Mouse (Mus musculus): ENCODE measurements around the gene G6pc3. TPM values are rescaled to one million over a fixed set of nuclear protein-coding genes. Genes with fewer than 3 reads are reported as not detected.
A peak's percentile ranks its signal among the peaks of the same experiment; 100 is the strongest.

The G6pc3 gene
- total RNA-seq, 1 experiment from 2014 or later: 14.7 TPM

DNA sequence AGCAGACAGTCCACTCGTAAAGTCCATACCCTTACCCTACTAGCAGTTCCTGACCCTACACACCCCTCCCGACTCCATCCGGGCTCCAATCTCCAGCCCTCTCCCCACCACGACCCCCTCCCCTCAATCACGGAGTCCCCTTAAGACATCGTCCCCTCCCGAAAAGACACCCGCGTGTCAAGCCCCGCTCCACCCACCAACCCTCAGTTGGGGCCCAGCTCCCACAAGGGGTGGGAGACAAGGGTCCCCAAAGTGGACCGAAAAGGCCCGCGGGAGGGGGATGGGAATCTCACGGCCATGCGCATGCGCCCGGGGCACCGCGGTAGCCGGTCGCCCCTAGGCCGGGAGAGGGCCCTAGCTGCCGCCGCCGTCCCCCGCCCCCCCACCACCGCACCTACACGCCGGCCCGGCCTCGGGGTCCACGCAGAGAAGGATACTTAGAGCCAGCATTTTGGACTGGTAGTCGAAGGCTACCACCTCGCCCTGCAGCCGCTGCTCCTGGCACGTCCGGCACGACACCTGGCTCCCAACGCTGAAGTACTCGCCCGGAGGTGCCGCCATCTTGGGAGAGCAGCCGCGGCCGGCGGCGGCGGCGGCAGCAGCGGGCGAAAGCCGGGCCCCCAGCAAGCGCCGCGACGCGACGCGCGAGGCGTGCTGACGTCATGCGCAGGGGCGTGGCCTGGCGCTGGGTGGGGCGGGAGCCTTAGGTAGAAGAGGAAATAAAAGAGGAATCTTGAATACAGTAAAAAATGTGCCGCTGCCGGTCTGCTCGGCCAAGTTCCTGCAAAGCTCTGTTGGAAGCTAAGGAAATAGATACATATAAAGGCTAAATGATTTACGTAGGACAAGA lies 4.5 kb upstream of the G6pc3 start, which contains the start of gene Lsm12:
TSS of gene Lsm12 (minus strand) at position 651 of the 850 bp plus-strand sequence.
- peak; percentile 63 for ATAC-seq (ENCODE audit: extremely low read depth, insufficient number of reproducible peaks, low FRiP score, poor library complexity, severe bottlenecking)

GRCm38 (mm10) chr11:102185677-102186076 lies 3.7 kb upstream of the G6pc3 start:
- no peak for ATAC-seq (ENCODE audit: extremely low read depth, insufficient number of reproducible peaks, low FRiP score, poor library complexity, severe bottlenecking)

- ATAC-seq (ENCODE audit: extremely low read depth, insufficient number of reproducible peaks, low FRiP score, poor library complexity, severe bottlenecking): no peak
Observed at GRCm38 (mm10) chr11:102186235-102186634, 3.2 kb upstream of the G6pc3 start.

DNA sequence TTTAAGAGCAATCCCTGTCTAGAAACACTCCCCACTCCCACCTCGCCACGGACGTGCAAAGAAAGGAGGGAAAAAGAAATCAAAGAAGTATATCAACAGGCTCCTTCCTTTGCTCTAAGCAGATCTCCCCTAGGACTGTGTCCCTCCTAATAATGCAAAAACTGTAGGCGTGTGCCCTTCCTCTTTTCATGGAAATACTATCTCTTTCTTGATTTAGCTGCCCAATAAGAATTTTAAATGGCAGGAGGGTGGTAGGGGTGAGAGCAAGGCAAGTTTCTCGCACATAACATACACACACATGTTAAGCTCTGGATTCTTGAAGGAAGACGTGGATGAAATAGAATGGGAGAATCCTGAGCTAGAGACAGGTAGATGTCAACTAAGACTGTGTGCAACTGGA lies 440 bp upstream of the G6pc3 start:
- ATAC-seq (ENCODE audit: extremely low read depth, insufficient number of reproducible peaks, low FRiP score, poor library complexity, severe bottlenecking): no peak

DNA sequence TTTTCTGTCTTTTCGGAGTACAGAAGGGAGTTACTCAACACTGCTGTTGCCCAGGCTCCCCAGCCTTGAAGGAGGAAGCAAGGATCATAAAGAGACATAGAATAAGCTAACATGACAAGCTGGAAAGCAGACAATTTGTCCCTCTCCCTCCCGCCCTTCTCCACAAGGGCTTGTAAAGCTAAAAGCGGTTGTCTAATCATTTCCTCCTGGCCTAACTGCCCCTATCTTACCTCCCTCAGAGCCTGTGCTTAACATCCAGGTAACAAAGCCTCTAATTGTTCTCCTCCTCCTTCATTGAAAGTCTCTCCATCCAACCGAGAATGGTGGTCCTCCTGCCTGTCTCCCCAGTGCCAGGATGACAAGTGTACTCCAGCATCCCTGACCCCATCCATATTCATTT lies 1.4 kb downstream of the G6pc3 start:
- no peak for ATAC-seq (ENCODE audit: extremely low read depth, insufficient number of reproducible peaks, low FRiP score, poor library complexity, severe bottlenecking)

- ATAC-seq (ENCODE audit: extremely low read depth, insufficient number of reproducible peaks, low FRiP score, poor library complexity, severe bottlenecking): no peak
Observed at GRCm38 (mm10) chr11:102193657-102194440, 4.4 kb downstream of the G6pc3 start.

GRCm38 (mm10) chr11:102196018-102196797 lies 6.8 kb downstream of the G6pc3 start:
- no peak for ATAC-seq (ENCODE audit: extremely low read depth, insufficient number of reproducible peaks, low FRiP score, poor library complexity, severe bottlenecking)

GRCm38 (mm10) chr11:102198245-102198644 lies 8.8 kb downstream of the G6pc3 start:
- ATAC-seq (ENCODE audit: extremely low read depth, insufficient number of reproducible peaks, low FRiP score, poor library complexity, severe bottlenecking): no peak

DNA sequence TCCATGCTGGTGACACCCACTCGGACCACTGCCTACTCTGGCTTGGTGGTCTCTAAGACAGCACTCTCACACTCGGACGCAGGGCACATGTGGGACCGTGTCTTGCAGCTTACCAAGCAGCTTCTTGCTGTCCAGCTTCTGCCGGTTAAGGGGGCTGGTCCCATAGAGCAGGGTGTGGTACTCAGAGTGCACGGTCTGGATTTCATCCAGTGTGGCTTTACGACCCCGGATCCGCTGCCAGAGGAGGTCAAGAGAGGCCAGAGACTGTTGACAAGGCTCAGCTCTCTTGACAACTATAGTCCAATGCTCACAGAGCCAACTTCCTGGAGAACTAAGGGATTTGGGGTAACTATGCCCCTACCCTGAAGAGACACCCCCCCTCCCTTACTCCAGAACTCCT lies 10.4 kb downstream of the G6pc3 start:
- no peak for ATAC-seq (ENCODE audit: extremely low read depth, insufficient number of reproducible peaks, low FRiP score, poor library complexity, severe bottlenecking)

- ATAC-seq (ENCODE audit: extremely low read depth, insufficient number of reproducible peaks, low FRiP score, poor library complexity, severe bottlenecking): no peak
Observed at GRCm38 (mm10) chr11:102201408-102201821, 12.0 kb downstream of the G6pc3 start.

DNA sequence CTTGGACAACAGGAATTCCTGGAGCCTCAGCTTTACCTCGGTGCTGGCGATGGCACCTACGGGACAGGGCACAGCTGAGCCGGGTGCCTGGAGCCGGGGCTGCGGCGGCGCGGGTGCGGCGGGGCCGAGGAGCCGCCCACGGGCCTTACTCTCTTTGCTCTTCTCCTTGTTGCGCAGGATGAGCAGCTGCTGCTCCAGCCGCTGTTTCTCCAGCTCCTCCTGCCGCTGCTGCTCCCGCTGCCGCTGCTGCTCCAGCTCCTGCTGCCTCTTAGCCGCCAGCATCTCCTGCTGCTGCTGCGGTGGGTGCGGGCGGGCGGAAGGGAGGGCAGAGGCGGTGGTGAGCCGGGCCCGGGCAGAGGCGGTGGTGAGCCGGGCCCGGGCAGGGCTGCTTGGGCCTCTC lies 17.1 kb downstream of the G6pc3 start:
- ATAC-seq (ENCODE audit: extremely low read depth, insufficient number of reproducible peaks, low FRiP score, poor library complexity, severe bottlenecking): no peak

GRCm38 (mm10) chr11:102207825-102208777 lies 18.7 kb downstream of the G6pc3 start:
- no peak for ATAC-seq (ENCODE audit: extremely low read depth, insufficient number of reproducible peaks, low FRiP score, poor library complexity, severe bottlenecking)

- no peak for ATAC-seq (ENCODE audit: extremely low read depth, insufficient number of reproducible peaks, low FRiP score, poor library complexity, severe bottlenecking)
Observed at GRCm38 (mm10) chr11:102208846-102209245, 19.4 kb downstream of the G6pc3 start.

GRCm38 (mm10) chr11:102209742-102210141 lies 20.3 kb downstream of the G6pc3 start:
- peak; percentile 60 for ATAC-seq (ENCODE audit: extremely low read depth, insufficient number of reproducible peaks, low FRiP score, poor library complexity, severe bottlenecking)

GRCm38 (mm10) chr11:102210185-102210584 lies 20.8 kb downstream of the G6pc3 start:
- ATAC-seq (ENCODE audit: extremely low read depth, insufficient number of reproducible peaks, low FRiP score, poor library complexity, severe bottlenecking): no peak

- ATAC-seq (ENCODE audit: extremely low read depth, insufficient number of reproducible peaks, low FRiP score, poor library complexity, severe bottlenecking): no peak
Observed at GRCm38 (mm10) chr11:102211011-102211410, 21.6 kb downstream of the G6pc3 start.

GRCm38 (mm10) chr11:102211936-102212341 lies 22.5 kb downstream of the G6pc3 start:
- no peak for ATAC-seq (ENCODE audit: extremely low read depth, insufficient number of reproducible peaks, low FRiP score, poor library complexity, severe bottlenecking)

- ATAC-seq (ENCODE audit: extremely low read depth, insufficient number of reproducible peaks, low FRiP score, poor library complexity, severe bottlenecking): no peak
Observed at GRCm38 (mm10) chr11:102214430-102215156, 25.2 kb downstream of the G6pc3 start.
